Mouse (Mus musculus): ENCODE results near the gene Btbd1. TPM values are rescaled to one million over a fixed set of nuclear protein-coding genes. Genes with fewer than 3 reads are reported as not detected.

The Btbd1 gene
- total and polyA plus RNA-seq, 3 experiments = 9.2 to 91.8 (median 74.6) TPM

- Histone ChIP-seq H3K27me3 (ENCODE audit: insufficient read depth, low read length) (peaks cover 4% of the 10 kb centered on the region; the same call in 1 of the 2 replicates), H3K9me3 (replicated peaks) (no peaks in the 10 kb centered on the region), H3K4me3 (ENCODE audit: low read depth, low read length) (no peak overlapping the region), H3K4me1 (ENCODE audit: insufficient read depth, low read depth, low read length) (no peaks in the 10 kb centered on the region), H3K36me3 (replicated peaks) (no peaks in the 10 kb centered on the region)
- DNase-seq (ENCODE audit: low spot score) (no peak), ATAC-seq (ENCODE audit: extremely low read depth, insufficient number of reproducible peaks, low FRiP score, poor library complexity, severe bottlenecking) (no peak)
- TF ChIP-seq CTCF (IDR thresholded peaks at IDR 0.05; ENCODE audit: low read depth, low read length) = no peak
- TF ChIP-seq TAL1 (conservative IDR thresholded peaks at IDR 0.05; ENCODE audit: low read depth, low read length) = no peak
- no peak for TF ChIP-seq POLR2AphosphoS5 (IDR thresholded peaks at IDR 0.05; ENCODE audit: insufficient replicate concordance, low read depth, low read length)
- TF ChIP-seq GATA2 (IDR thresholded peaks at IDR 0.05; ENCODE audit: borderline replicate concordance, low read depth, low read length) = no peak
- TF ChIP-seq GATA1 (IDR thresholded peaks at IDR 0.05; ENCODE audit: borderline replicate concordance, low read length) = no peak
Observed at GRCm38 (mm10) chr7:81854568-81855307, 25.5 kb upstream of the Btbd1 start.

DNA sequence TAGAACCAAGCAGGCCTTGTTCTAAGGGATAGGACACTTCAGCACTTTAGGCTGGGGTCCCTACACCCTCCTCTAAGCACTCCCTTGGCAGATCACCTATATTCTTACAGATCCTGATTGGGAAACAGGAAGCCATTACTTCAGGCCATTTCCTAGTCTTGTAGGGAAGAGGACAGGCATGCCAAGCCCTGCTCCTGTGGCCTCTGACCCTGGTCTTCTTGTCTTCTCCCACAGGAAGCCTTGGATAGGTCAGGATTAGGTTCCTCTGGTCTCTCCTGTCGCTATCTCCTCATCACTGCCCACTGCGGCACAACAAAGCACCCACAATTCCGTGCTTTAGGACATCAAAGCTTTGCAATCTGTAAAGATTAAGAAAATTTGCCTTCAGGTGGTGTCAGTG is 22.5 kb upstream of the Btbd1 start:
- Histone ChIP-seq H3K27me3 (ENCODE audit: insufficient read depth, low read length) (0 out of 2 replicates have a peak, but pooled peaks cover 8% of the 10 kb centered on the region), H3K36me3 (replicated peaks) (no peaks in the 10 kb centered on the region), H3K4me1 (ENCODE audit: insufficient read depth, low read depth, low read length) (no peaks in the 10 kb centered on the region), H3K9me3 (replicated peaks) (no peaks in the 10 kb centered on the region), H3K4me3 (ENCODE audit: low read depth, low read length) (no peak overlapping the region)
- DNase-seq (ENCODE audit: low spot score) (no peak), ATAC-seq (ENCODE audit: extremely low read depth, insufficient number of reproducible peaks, low FRiP score, poor library complexity, severe bottlenecking) (no peak)
- TF ChIP-seq CTCF (IDR thresholded peaks at IDR 0.05; ENCODE audit: low read depth, low read length) (no peak), TAL1 (conservative IDR thresholded peaks at IDR 0.05; ENCODE audit: low read depth, low read length) (no peak), GATA2 (IDR thresholded peaks at IDR 0.05; ENCODE audit: borderline replicate concordance, low read depth, low read length) (no peak), GATA1 (IDR thresholded peaks at IDR 0.05; ENCODE audit: borderline replicate concordance, low read length) (no peak), POLR2AphosphoS5 (IDR thresholded peaks at IDR 0.05; ENCODE audit: insufficient replicate concordance, low read depth, low read length) (no peak)

DNA sequence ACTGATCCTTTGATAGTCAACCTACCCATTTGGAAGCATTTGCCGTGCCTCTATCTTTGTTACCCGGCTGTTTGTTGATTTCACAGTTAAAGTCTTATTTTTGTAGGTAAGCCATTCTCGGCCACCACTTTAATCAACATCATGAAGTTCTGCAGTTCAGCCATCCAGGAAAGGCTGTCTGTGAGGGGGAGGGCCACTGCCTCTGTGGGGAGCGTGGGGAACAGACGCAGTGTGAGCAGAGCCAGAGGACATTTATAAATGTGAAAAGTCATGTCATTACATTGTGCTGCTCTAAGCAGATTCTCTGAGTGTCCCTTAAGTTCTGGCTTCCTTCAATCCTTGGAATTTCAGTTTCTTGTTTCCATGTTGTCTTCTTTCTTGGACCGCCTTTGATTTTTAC is 20.9 kb upstream of the Btbd1 start:
- no peaks in the 10 kb centered on the region for H3K36me3 ChIP-seq (replicated peaks)
- H3K9me3 ChIP-seq (replicated peaks) = no peaks in the 10 kb centered on the region
- no peak for ATAC-seq (ENCODE audit: extremely low read depth, insufficient number of reproducible peaks, low FRiP score, poor library complexity, severe bottlenecking)

GRCm38 (mm10) chr7:81849633-81850032 is 20.4 kb upstream of the Btbd1 start:
- ATAC-seq (ENCODE audit: extremely low read depth, insufficient number of reproducible peaks, low FRiP score, poor library complexity, severe bottlenecking) (no peak), DNase-seq (ENCODE audit: low spot score) (no peak)
- peaks cover 8% of the 10 kb centered on the region; the same call in 1 of the 2 replicates for H3K27me3 ChIP-seq (ENCODE audit: insufficient read depth, low read length)
- H3K9me3 ChIP-seq (replicated peaks) = no peaks in the 10 kb centered on the region
- H3K36me3 ChIP-seq (replicated peaks) = no peaks in the 10 kb centered on the region
- H3K4me3 ChIP-seq (ENCODE audit: low read depth, low read length) = no peak overlapping the region
- H3K4me1 ChIP-seq (ENCODE audit: insufficient read depth, low read depth, low read length) = no peaks in the 10 kb centered on the region
- TF ChIP-seq TAL1 (conservative IDR thresholded peaks at IDR 0.05; ENCODE audit: low read depth, low read length) (no peak), CTCF (IDR thresholded peaks at IDR 0.05; ENCODE audit: low read depth, low read length) (no peak), GATA2 (IDR thresholded peaks at IDR 0.05; ENCODE audit: borderline replicate concordance, low read depth, low read length) (no peak), GATA1 (IDR thresholded peaks at IDR 0.05; ENCODE audit: borderline replicate concordance, low read length) (no peak), POLR2AphosphoS5 (IDR thresholded peaks at IDR 0.05; ENCODE audit: insufficient replicate concordance, low read depth, low read length) (no peak)

More for the DNA sequence above, 20.9 kb upstream of the Btbd1 start:
- Histone ChIP-seq H3K4me3 (ENCODE audit: low read depth, low read length) (no peak overlapping the region), H3K27me3 (ENCODE audit: insufficient read depth, low read length) (peaks cover 8% of the 10 kb centered on the region; the same call in 1 of the 2 replicates), H3K4me1 (ENCODE audit: insufficient read depth, low read depth, low read length) (no peaks in the 10 kb centered on the region)
- TF ChIP-seq TAL1 (conservative IDR thresholded peaks at IDR 0.05; ENCODE audit: low read depth, low read length) (no peak), CTCF (IDR thresholded peaks at IDR 0.05; ENCODE audit: low read depth, low read length) (no peak), GATA2 (IDR thresholded peaks at IDR 0.05; ENCODE audit: borderline replicate concordance, low read depth, low read length) (no peak), POLR2AphosphoS5 (IDR thresholded peaks at IDR 0.05; ENCODE audit: insufficient replicate concordance, low read depth, low read length) (no peak), GATA1 (IDR thresholded peaks at IDR 0.05; ENCODE audit: borderline replicate concordance, low read length) (no peak)
- no peak for DNase-seq (ENCODE audit: low spot score)

- Histone ChIP-seq H3K9me3 (replicated peaks) (no peaks in the 10 kb centered on the region), H3K4me3 (ENCODE audit: low read depth, low read length) (no peak overlapping the region), H3K36me3 (replicated peaks) (no peaks in the 10 kb centered on the region)
Observed at GRCm38 (mm10) chr7:81849214-81849613, 20.0 kb upstream of the Btbd1 start.

GRCm38 (mm10) chr7:81847777-81848176 is 18.5 kb upstream of the Btbd1 start:
- peaks cover 11% of the 10 kb centered on the region; the same call in 1 of the 2 replicates for H3K27me3 ChIP-seq (ENCODE audit: insufficient read depth, low read length)

More at GRCm38 (mm10) chr7:81849214-81849613, 20.0 kb upstream of the Btbd1 start:
- DNase-seq (ENCODE audit: low spot score) (no peak), ATAC-seq (ENCODE audit: extremely low read depth, insufficient number of reproducible peaks, low FRiP score, poor library complexity, severe bottlenecking) (no peak)
- H3K27me3 ChIP-seq (ENCODE audit: insufficient read depth, low read length) = peaks cover 8% of the 10 kb centered on the region; the same call in 1 of the 2 replicates
- no peaks in the 10 kb centered on the region for H3K4me1 ChIP-seq (ENCODE audit: insufficient read depth, low read depth, low read length)
- TF ChIP-seq TAL1 (conservative IDR thresholded peaks at IDR 0.05; ENCODE audit: low read depth, low read length) (no peak), POLR2AphosphoS5 (IDR thresholded peaks at IDR 0.05; ENCODE audit: insufficient replicate concordance, low read depth, low read length) (no peak), GATA1 (IDR thresholded peaks at IDR 0.05; ENCODE audit: borderline replicate concordance, low read length) (no peak), GATA2 (IDR thresholded peaks at IDR 0.05; ENCODE audit: borderline replicate concordance, low read depth, low read length) (no peak), CTCF (IDR thresholded peaks at IDR 0.05; ENCODE audit: low read depth, low read length) (no peak)

More at GRCm38 (mm10) chr7:81847777-81848176, 18.5 kb upstream of the Btbd1 start:
- Histone ChIP-seq H3K9me3 (replicated peaks) (no peaks in the 10 kb centered on the region), H3K36me3 (replicated peaks) (no peaks in the 10 kb centered on the region), H3K4me1 (ENCODE audit: insufficient read depth, low read depth, low read length) (no peaks in the 10 kb centered on the region), H3K4me3 (ENCODE audit: low read depth, low read length) (no peak overlapping the region)
- no peak for ATAC-seq (ENCODE audit: extremely low read depth, insufficient number of reproducible peaks, low FRiP score, poor library complexity, severe bottlenecking)
- DNase-seq (ENCODE audit: low spot score) = no peak
- no peak for TF ChIP-seq GATA2 (IDR thresholded peaks at IDR 0.05; ENCODE audit: borderline replicate concordance, low read depth, low read length)
- no peak for TF ChIP-seq GATA1 (IDR thresholded peaks at IDR 0.05; ENCODE audit: borderline replicate concordance, low read length)
- no peak for TF ChIP-seq POLR2AphosphoS5 (IDR thresholded peaks at IDR 0.05; ENCODE audit: insufficient replicate concordance, low read depth, low read length)
- TF ChIP-seq CTCF (IDR thresholded peaks at IDR 0.05; ENCODE audit: low read depth, low read length) = no peak
- no peak for TF ChIP-seq TAL1 (conservative IDR thresholded peaks at IDR 0.05; ENCODE audit: low read depth, low read length)
